Mouse (Mus musculus) hindbrain, embryonic 13.5 days (tissue): ENCODE results near the gene Mesp1. TPM values are rescaled to one million over a fixed set of nuclear protein-coding genes. Genes with fewer than 3 reads are reported as not detected.

Experiments
- ATAC-seq: fragments of 200-750 bp; cut with Nextera tagmentation; 2 replicates; pipeline ENCODE4 v1.8.0; 2017; ENCODE audit warnings: moderate TSS enrichment; ENCODE audit not compliant: low FRiP score
- H3K27ac ChIP-seq: fragments of 300-500 bp; sonication (generic); 2 replicates; pipeline ENCODE4 v1.5.1; 2015; ENCODE audit warnings: inconsistent platforms, mild to moderate bottlenecking, moderate library complexity
- H3K27me3 ChIP-seq: fragments of 300-500 bp; sonication (generic); 2 replicates; pipeline ENCODE4 v1.6.1; 2015; ENCODE audit warnings: mild to moderate bottlenecking, inconsistent platforms
- H3K36me3 ChIP-seq: fragments of 300-500 bp; sonication (generic); 2 replicates; pipeline ENCODE4 v1.6.1; 2015; ENCODE audit warnings: mild to moderate bottlenecking, inconsistent platforms
- H3K4me1 ChIP-seq: fragments of 300-500 bp; sonication (generic); replicated peaks from 2 replicates; pipeline ENCODE4 v1.6.1; 2015; ENCODE audit warnings: inconsistent platforms
- H3K4me2 ChIP-seq: fragments of 300-500 bp; sonication (generic); 2 replicates; pipeline ENCODE4 v1.6.1; 2015; ENCODE audit warnings: inconsistent platforms, mild to moderate bottlenecking, moderate library complexity
- H3K4me3 ChIP-seq: fragments of 300-500 bp; sonication (generic); 2 replicates; pipeline ENCODE4 v1.5.1; 2015; ENCODE audit warnings: mild to moderate bottlenecking, inconsistent platforms
- H3K9ac ChIP-seq: fragments of 300-500 bp; sonication (generic); 2 replicates; pipeline ENCODE4 v1.6.1; 2015; ENCODE audit warnings: mild to moderate bottlenecking, inconsistent platforms
- H3K9me3 ChIP-seq: fragments of 300-500 bp; sonication (generic); 2 replicates; pipeline ENCODE4 v1.6.1; 2016; ENCODE audit warnings: inconsistent platforms
- WGBS: fragments of 180-500 bp; shearing (Covaris S2); methylation state at CpG from one replicate; pipeline ENCODE4 v1.1.7; 2015; 5-methylcytosine and 5-hydroxymethylcytosine counted together
- polyA plus RNA-seq: library from polyadenylated mRNA; unstranded; fragments of >200 nt; fragmentation: Nextera tagmentation; extraction: Ambion mirVana; gene quantifications from 2 replicates; pipeline ENCODE4 v1.2.1, GENCODE M21; 2015

The Mesp1 gene
- polyA plus RNA-seq, 1 experiment from 2014 or later = not detected

- Histone ChIP-seq H3K4me3 (no peak overlapping the region), H3K27me3 (0 out of 2 replicates have a peak, but pooled peaks cover 5% of the 10 kb centered on the region), H3K4me1 (no peaks in the 10 kb centered on the region), H3K27ac (no peak overlapping the region), H3K36me3 (no peaks in the 10 kb centered on the region), H3K9ac (no peak overlapping the region), H3K9me3 (no peaks in the 10 kb centered on the region), H3K4me2 (no peak overlapping the region)
- ATAC-seq = no peak
- 91% methylated on average over 6 of the region's 6 CpGs for WGBS
These were observed 44.1 kb downstream of the Mesp1 start for GRCm38 (mm10) chr7:79749511-79749910.

GRCm38 (mm10) chr7:79747659-79748058 is 45.9 kb downstream of the Mesp1 start:
- Histone ChIP-seq H3K4me1 (peaks cover 9% of the 10 kb centered on the region), H3K4me3 (no peak overlapping the region), H3K27ac (no peak overlapping the region), H3K9ac (no peak overlapping the region), H3K4me2 (no peak overlapping the region), H3K9me3 (no peaks in the 10 kb centered on the region), H3K36me3 (no peaks in the 10 kb centered on the region), H3K27me3 (0 out of 2 replicates have a peak, but pooled peaks cover 6% of the 10 kb centered on the region)
- 83% methylated on average over 6 of the region's 6 CpGs for WGBS
- ATAC-seq = no peak

GRCm38 (mm10) chr7:79744585-79744984 is 49.0 kb downstream of the Mesp1 start:
- 0 out of 2 replicates have a peak, but pooled peaks cover 6% of the 10 kb centered on the region for H3K27me3 ChIP-seq
- peaks cover 14% of the 10 kb centered on the region for H3K4me1 ChIP-seq
- no peaks in the 10 kb centered on the region for H3K9me3 ChIP-seq
- no peak overlapping the region for H3K4me3 ChIP-seq
- H3K36me3 ChIP-seq = peaks cover 1% of the 10 kb centered on the region; the same call in 1 of the 2 replicates
- WGBS = 78% methylated on average over 5 of the region's 5 CpGs
- no peak overlapping the region for H3K4me2 ChIP-seq
- no peak overlapping the region for H3K27ac ChIP-seq
- ATAC-seq = no peak
- no peak overlapping the region for H3K9ac ChIP-seq

GRCm38 (mm10) chr7:79744051-79744450 is 49.5 kb downstream of the Mesp1 start:
- H3K9ac ChIP-seq = no peak overlapping the region
- peaks cover 4% of the 10 kb centered on the region; the same call in 1 of the 2 replicates for H3K36me3 ChIP-seq
- H3K4me1 ChIP-seq = peaks cover 14% of the 10 kb centered on the region
- H3K9me3 ChIP-seq = no peaks in the 10 kb centered on the region
- H3K27me3 ChIP-seq = 0 out of 2 replicates have a peak, but pooled peaks cover 6% of the 10 kb centered on the region
- H3K4me2 ChIP-seq = no peak overlapping the region
- H3K27ac ChIP-seq = no peak overlapping the region
- H3K4me3 ChIP-seq = no peak overlapping the region
- ATAC-seq = no peak
- WGBS = 94% methylated on average over 9 of the region's 9 CpGs

- peaks cover 14% of the 10 kb centered on the region for H3K4me1 ChIP-seq
- 3% methylated on average over 44 of the region's 46 CpGs for WGBS
- peak; percentile 86 for ATAC-seq
These were observed 50.7 kb downstream of the Mesp1 start, which contains the start of the genes Pex11a and Wdr93 for GRCm38 (mm10) chr7:79742659-79743536. Gene Pex11a (minus strand): TSS chr7:79743131. Gene Wdr93 (plus strand): TSS chr7:79743163.

GRCm38 (mm10) chr7:79742277-79742658 is 51.3 kb downstream of the Mesp1 start:
- Histone ChIP-seq H3K4me1 (peaks cover 14% of the 10 kb centered on the region), H3K27ac (no peak overlapping the region), H3K36me3 (peaks cover 16% of the 10 kb centered on the region), H3K27me3 (0 out of 2 replicates have a peak, but pooled peaks cover 6% of the 10 kb centered on the region), H3K9me3 (no peaks in the 10 kb centered on the region), H3K4me2 (peak overlapping the region; percentile 95), H3K9ac (peak overlapping the region; percentile 77), H3K4me3 (peak overlapping the region; percentile 76)
- no peak for ATAC-seq
- WGBS = 27% methylated on average over 11 of the region's 11 CpGs

More at GRCm38 (mm10) chr7:79742659-79743536, 50.7 kb downstream of the Mesp1 start, which contains the start of the genes Pex11a and Wdr93:
- no peaks in the 10 kb centered on the region for H3K9me3 ChIP-seq
- peak within 1 kb of the TSS; percentile 95 for H3K4me2 ChIP-seq
- no peak within 1 kb of the TSS for H3K27ac ChIP-seq
- 0 out of 2 replicates have a peak, but pooled peaks cover 6% of the 10 kb centered on the region for H3K27me3 ChIP-seq
- H3K9ac ChIP-seq = peak within 1 kb of the TSS; percentile 77
- peak within 1 kb of the TSS; percentile 76 for H3K4me3 ChIP-seq
- peaks cover 10% of the 10 kb centered on the region for H3K36me3 ChIP-seq

Other genes with a start within 250 kb of the Mesp1 start
- 4.8 and 5.2 TPM in 2 replicates for gene Rhcg, start 176.1 kb downstream of the Mesp1 start, polyA plus RNA-seq
- 2.2 and 2.6 TPM in 2 replicates for gene Ticrr, start 133.6 kb downstream of the Mesp1 start, polyA plus RNA-seq
- 1.7 and 2.2 TPM in 2 replicates for gene Kif7, start 78.1 kb downstream of the Mesp1 start, polyA plus RNA-seq
- 0.13 and 0.17 TPM in 2 replicates for gene Plin1, start 60.9 kb downstream of the Mesp1 start, polyA plus RNA-seq
- 10.9 and 14.6 TPM in 2 replicates for gene Pex11a, start 50.7 kb downstream of the Mesp1 start, polyA plus RNA-seq
- gene Wdr93, start 50.6 kb downstream of the Mesp1 start, polyA plus RNA-seq = 0.47 and 0.65 TPM in 2 replicates
- gene Mesp2, start 16.9 kb upstream of the Mesp1 start, polyA plus RNA-seq = 0.74 and 0.93 TPM in 2 replicates
- 4.3 and 4.4 TPM in 2 replicates for gene Anpep, start 67.3 kb upstream of the Mesp1 start, polyA plus RNA-seq
- 51.0 and 51.2 TPM in 2 replicates for gene Ap3s2, start 126.9 kb upstream of the Mesp1 start, polyA plus RNA-seq
- 19.0 and 20.3 TPM in 2 replicates for gene Arpin, start 141.6 kb upstream of the Mesp1 start, polyA plus RNA-seq
- 18.3 and 18.5 TPM in 2 replicates for gene Zfp710, start 231.0 kb upstream of the Mesp1 start, polyA plus RNA-seq